Mouse (Mus musculus) liver, embryonic 14.5 days (tissue): ENCODE measurements around the gene Btn1a1. TPM values are rescaled to one million over a fixed set of nuclear protein-coding genes. Genes with fewer than 3 reads are reported as not detected.

ENCODE experiments used
- ATAC-seq: fragments of 200-750 bp; cut with Nextera tagmentation; 2 replicates; pipeline ENCODE4 v1.8.0; 2017; ENCODE audit warnings: moderate number of reproducible peaks, mild to moderate bottlenecking, moderate library complexity; ENCODE audit not compliant: insufficient read depth
- DNase-seq, 3 experiments: peaks; one replicate each; pipeline ENCODE4 v3.0.0-alpha.2; 2012 to 2013; ENCODE audit warnings: low read depth in 3 of 3, low spot score in 3 of 3
- H3K27ac ChIP-seq: fragments of 300-500 bp; sonication (generic); 2 replicates; pipeline ENCODE4 v1.5.1; 2014; ENCODE audit warnings: moderate library complexity, mild to moderate bottlenecking, control low read depth, inconsistent platforms
- H3K27me3 ChIP-seq: fragments of 300-500 bp; sonication (generic); 2 replicates; pipeline ENCODE4 v1.6.1; 2014; ENCODE audit warnings: mild to moderate bottlenecking, low read length, moderate library complexity; ENCODE audit not compliant: control insufficient read depth, insufficient read depth
- H3K36me3 ChIP-seq: fragments of 300-500 bp; sonication (generic); replicated peaks from 2 replicates; pipeline ENCODE4 v1.6.1; 2014; ENCODE audit warnings: low read depth; ENCODE audit not compliant: control insufficient read depth, insufficient read depth
- H3K4me1 ChIP-seq, 2 experiments: fragments of 200-500 bp in 1 of 2; fragments of 300-500 bp in 1 of 2; sonication (generic) in 1 of 2; replicated peaks; 2 replicates each; pipeline ENCODE4 v1.6.1; 2012 to 2014; ENCODE audit warnings: antibody characterized with exemption in 1 of 2, inconsistent platforms in 1 of 2, low read length in 1 of 2; ENCODE audit not compliant: control insufficient read depth in 2 of 2, insufficient read depth in 2 of 2
- H3K4me2 ChIP-seq: fragments of 300-500 bp; sonication (generic); 2 replicates; pipeline ENCODE4 v1.6.1; 2014; ENCODE audit warnings: low read depth, mild to moderate bottlenecking, control low read depth, moderate library complexity
- H3K4me3 ChIP-seq, 2 experiments: fragments of 200-500 bp in 1 of 2; fragments of 300-500 bp in 1 of 2; sonication (generic) in 1 of 2; 2 replicates each; pipeline ENCODE4 v1.5.1; 2012 to 2014; ENCODE audit warnings: low read depth in 2 of 2, low read length in 2 of 2, mild to moderate bottlenecking in 2 of 2, control low read depth in 1 of 2, inconsistent platforms in 1 of 2, moderate library complexity in 1 of 2; ENCODE audit not compliant: insufficient read depth in 1 of 2
- H3K9ac ChIP-seq: fragments of 300-500 bp; sonication (generic); replicated peaks from 2 replicates; pipeline ENCODE4 v1.6.1; 2014; ENCODE audit warnings: mild to moderate bottlenecking, control low read depth, moderate library complexity
- H3K9me3 ChIP-seq: fragments of 300-500 bp; sonication (generic); 2 replicates; pipeline ENCODE4 v1.6.1; 2016; ENCODE audit warnings: low read length, mixed read lengths; ENCODE audit not compliant: control insufficient read depth
- CTCF ChIP-seq: IDR thresholded peaks from 2 replicates; pipeline ENCODE4 v1.5.1; 2016; ENCODE audit warnings: antibody characterized with exemption, low read depth, control low read depth
- EP300 ChIP-seq: IDR thresholded peaks from 2 replicates; pipeline ENCODE4 v1.6.1; 2016; ENCODE audit warnings: antibody characterized with exemption, low read depth
- WGBS: fragments of 180-500 bp; shearing (Covaris S2); extraction: QIAGEN DNeasy Blood & Tissue Kit; methylation state at CpG from one replicate; pipeline ENCODE4 v1.1.7; 2014; ENCODE audit not compliant: insufficient replicate concordance; 5-methylcytosine and 5-hydroxymethylcytosine counted together
- polyA plus RNA-seq, 2 experiments: library from polyadenylated mRNA; depleted of rRNA in 1 of 2; stranded (reverse) in 1 of 2; unstranded in 1 of 2; fragments of >200 nt; fragmentation: Nextera tagmentation in 1 of 2; extraction: Ambion mirVana in 1 of 2; gene quantifications; 2 replicates each; pipeline versions ENCODE4 v1.2.1 to v1.2.3; 2012 to 2014

Gene Btn1a1
- polyA plus RNA-seq, 2 experiments: 1.5 to 2.1 TPM

DNA sequence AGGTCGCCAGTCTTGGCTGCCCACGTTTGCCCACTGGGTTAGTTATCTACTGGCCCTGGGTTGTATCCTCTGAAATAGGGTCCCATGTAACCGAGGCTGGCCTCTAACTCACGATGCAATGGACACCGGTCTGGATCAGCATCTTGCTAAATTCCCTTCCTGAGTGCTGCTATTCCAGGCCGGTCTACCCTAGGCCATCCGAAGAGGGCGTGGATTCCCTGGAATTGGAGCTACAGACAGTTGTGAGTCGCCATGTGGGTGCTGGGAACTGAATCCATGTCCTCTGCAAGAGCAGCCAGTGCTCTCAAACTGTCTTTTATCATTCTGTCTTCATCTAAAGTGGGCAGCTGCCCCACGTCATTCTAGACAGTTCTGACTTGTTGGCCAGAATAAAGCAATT is 25.8 kb downstream of the Btn1a1 start:
- ATAC-seq (no peak), DNase-seq (no peak)
- TF ChIP-seq CTCF: no peak
- TF ChIP-seq EP300: no peak
- H3K27me3 ChIP-seq: no peaks in the 10 kb centered on the region
- H3K4me3 ChIP-seq: no peak overlapping the region
- H3K36me3 ChIP-seq: no peaks in the 10 kb centered on the region
- peaks cover 8 to 9% of the 10 kb centered on the region in 2 experiments for H3K4me1 ChIP-seq
- H3K4me2 ChIP-seq: no peak overlapping the region
- no peak overlapping the region for H3K27ac ChIP-seq
- no peaks in the 10 kb centered on the region for H3K9me3 ChIP-seq
- H3K9ac ChIP-seq: no peak overlapping the region
- WGBS: 67% methylated on average over 10 of the region's 10 CpGs

- TF ChIP-seq EP300 (no peak), CTCF (no peak)
- ATAC-seq (no peak), DNase-seq (no peak)
- Histone ChIP-seq H3K9me3 (no peaks in the 10 kb centered on the region), H3K27me3 (no peaks in the 10 kb centered on the region), H3K9ac (peak overlapping the region; percentile 51), H3K27ac (peak overlapping the region; percentile 16; the same call in 1 of the 2 replicates), H3K36me3 (no peaks in the 10 kb centered on the region), H3K4me1 (peaks cover 4 to 9% of the 10 kb centered on the region in 2 experiments; a peak in 3 of 4 replicates), H3K4me2 (peak overlapping the region; percentile 91), H3K4me3 (peak overlapping the region; percentile 68 to 78)
- WGBS: 0% methylated on average over 7 of the region's 7 CpGs
Measured at GRCm38 (mm10) chr13:23438521-23438920, 27.2 kb downstream of the Btn1a1 start.

- Histone ChIP-seq H3K27ac (peak overlapping the region; percentile 86), H3K9me3 (no peaks in the 10 kb centered on the region), H3K4me3 (peak overlapping the region; percentile 68 to 78), H3K27me3 (no peaks in the 10 kb centered on the region), H3K9ac (peak overlapping the region; percentile 72), H3K36me3 (no peaks in the 10 kb centered on the region), H3K4me1 (peaks cover 4 to 11% of the 10 kb centered on the region in 2 experiments; a peak in 3 of 4 replicates), H3K4me2 (peak overlapping the region; percentile 91)
- no peak for TF ChIP-seq CTCF
- TF ChIP-seq EP300: 0 out of 2 replicates have a peak, but pooled peaks have one; percentile 21
- peak in 2 of 3 experiments; percentile 73 to 75 for DNase-seq
- ATAC-seq: peak; percentile 82
- 0% methylated on average over 17 of the region's 17 CpGs for WGBS
Measured at GRCm38 (mm10) chr13:23437908-23438307, 27.8 kb downstream of the Btn1a1 start.

- H3K4me1 ChIP-seq: peaks cover 4 to 11% of the 10 kb centered on the region in 2 experiments; a peak in 3 of 4 replicates
- ATAC-seq (peak; percentile 21), DNase-seq (no peak)
- H3K9me3 ChIP-seq: no peaks in the 10 kb centered on the region
- peak overlapping the region; percentile 68 to 78 for H3K4me3 ChIP-seq
- under 1% methylated on average over 32 of the region's 32 CpGs for WGBS
- peak overlapping the region; percentile 91 for H3K4me2 ChIP-seq
- H3K27me3 ChIP-seq: no peaks in the 10 kb centered on the region
- TF ChIP-seq CTCF (no peak), EP300 (no peak)
- peak overlapping the region; percentile 72 for H3K9ac ChIP-seq
- H3K36me3 ChIP-seq: no peaks in the 10 kb centered on the region
- peak overlapping the region; percentile 86 for H3K27ac ChIP-seq
Measured at GRCm38 (mm10) chr13:23436861-23437822, 28.6 kb downstream of the Btn1a1 start.

DNA sequence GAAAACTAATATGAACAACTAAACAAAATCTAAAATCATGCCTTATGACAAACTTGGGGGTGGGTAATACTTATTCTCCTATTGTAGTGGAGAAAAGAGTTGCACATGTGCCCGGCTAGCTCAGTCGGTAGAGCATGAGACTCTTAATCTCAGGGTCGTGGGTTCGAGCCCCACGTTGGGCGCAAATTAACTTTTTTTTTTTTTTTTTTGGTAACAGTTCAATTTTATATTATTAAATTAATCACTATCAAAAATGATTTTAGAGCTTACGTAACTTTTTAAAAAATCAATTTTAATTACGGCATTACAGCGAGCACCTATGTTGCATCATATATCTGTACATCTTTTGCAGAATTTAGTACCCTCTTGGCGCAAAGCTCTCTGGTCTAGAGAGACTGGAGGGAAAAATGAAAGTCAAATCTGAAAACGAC is 29.5 kb downstream of the Btn1a1 start:
- H3K4me3 ChIP-seq: peak overlapping the region; percentile 68 to 72; a peak in 3 of 4 replicates
- no peak overlapping the region for H3K27ac ChIP-seq
- no peaks in the 10 kb centered on the region for H3K9me3 ChIP-seq
- no peaks in the 10 kb centered on the region for H3K27me3 ChIP-seq
- TF ChIP-seq EP300 (no peak), CTCF (no peak)
- ATAC-seq (no peak), DNase-seq (peak in 1 of 3 experiments; percentile 60)
- WGBS: 2% methylated on average over 11 of the region's 11 CpGs
- H3K4me1 ChIP-seq: peaks cover 4 to 14% of the 10 kb centered on the region in 2 experiments; a peak in 3 of 4 replicates
- H3K9ac ChIP-seq: peak overlapping the region; percentile 47
- peak overlapping the region; percentile 91 for H3K4me2 ChIP-seq
- H3K36me3 ChIP-seq: no peaks in the 10 kb centered on the region
